Mouse (Mus musculus): ENCODE measurements around the gene Cel. TPM values are rescaled to one million over a fixed set of nuclear protein-coding genes. Genes with fewer than 3 reads are reported as not detected.

Gene Cel
- polyA plus RNA-seq, 2 experiments, result 0.06 TPM; not detected in 1

- no peak overlapping the region for H3K4me2 ChIP-seq (replicated peaks; ENCODE audit: low read depth, low read length, severe bottlenecking)
- no peak overlapping the region for H3K4me3 ChIP-seq (replicated peaks; ENCODE audit: low read length)
- 68% methylated on average over 8 of the region's 8 CpGs for WGBS
- DNase-seq (ENCODE audit: low spot score), result no peak
- no peaks in the 10 kb centered on the region for H3K27me3 ChIP-seq (ENCODE audit: control insufficient read depth, insufficient read depth, low read length)
- ATAC-seq (ENCODE audit: low FRiP score, low read depth), result no peak
- peak overlapping the region; percentile 67; the same call in 1 of the 2 replicates for H3K27ac ChIP-seq (replicated peaks; ENCODE audit: low read depth, low read length)
- H3K9me3 ChIP-seq (ENCODE audit: control insufficient read depth, low read length), result no peaks in the 10 kb centered on the region
- peaks cover 51% of the 10 kb centered on the region for H3K4me1 ChIP-seq (ENCODE audit: control insufficient read depth, insufficient read depth, low read length)
- H3K36me3 ChIP-seq (ENCODE audit: control insufficient read depth, insufficient read depth, low read length), result peaks cover 34% of the 10 kb centered on the region
- H3K9ac ChIP-seq (ENCODE audit: low read depth, low read length, severe bottlenecking), result peak overlapping the region; percentile 16; the same call in 1 of the 2 replicates
- TF ChIP-seq POLR2A (IDR thresholded peaks at IDR 0.05; ENCODE audit: borderline replicate concordance, extremely low read depth, insufficient read depth, insufficient read length), result no peak
Measured at GRCm38 (mm10) chr2:28537995-28538816, 25.0 kb downstream of the Cel start.

- H3K27ac ChIP-seq (replicated peaks; ENCODE audit: low read depth, low read length), result 0 out of 2 replicates have a peak overlapping the region, but pooled peaks have one; percentile 13
Measured at GRCm38 (mm10) chr2:28537634-28537920, 25.6 kb downstream of the Cel start.

GRCm38 (mm10) chr2:28536766-28537633, 26.2 kb downstream of the Cel start:
- Histone ChIP-seq H3K27ac (replicated peaks; ENCODE audit: low read depth, low read length) (0 out of 2 replicates have a peak overlapping the region, but pooled peaks have one; percentile 13), H3K36me3 (ENCODE audit: control insufficient read depth, insufficient read depth, low read length) (peaks cover 22% of the 10 kb centered on the region), H3K4me2 (replicated peaks; ENCODE audit: low read depth, low read length, severe bottlenecking) (no peak overlapping the region), H3K9me3 (ENCODE audit: control insufficient read depth, low read length) (no peaks in the 10 kb centered on the region), H3K4me1 (ENCODE audit: control insufficient read depth, insufficient read depth, low read length) (peaks cover 60% of the 10 kb centered on the region), H3K4me3 (replicated peaks; ENCODE audit: low read length) (no peak overlapping the region), H3K27me3 (ENCODE audit: control insufficient read depth, insufficient read depth, low read length) (no peaks in the 10 kb centered on the region), H3K9ac (ENCODE audit: low read depth, low read length, severe bottlenecking) (peak overlapping the region; percentile 25; the same call in 1 of the 2 replicates)
- ATAC-seq (ENCODE audit: low FRiP score, low read depth) (no peak), DNase-seq (ENCODE audit: low spot score) (no peak)
- TF ChIP-seq POLR2A (IDR thresholded peaks at IDR 0.05; ENCODE audit: borderline replicate concordance, extremely low read depth, insufficient read depth, insufficient read length), result no peak
- 78% methylated on average over 11 of the region's 11 CpGs for WGBS

More at GRCm38 (mm10) chr2:28537634-28537920, 25.6 kb downstream of the Cel start:
- no peak overlapping the region for H3K4me2 ChIP-seq (replicated peaks; ENCODE audit: low read depth, low read length, severe bottlenecking)
- H3K9me3 ChIP-seq (ENCODE audit: control insufficient read depth, low read length), result no peaks in the 10 kb centered on the region
- no peaks in the 10 kb centered on the region for H3K27me3 ChIP-seq (ENCODE audit: control insufficient read depth, insufficient read depth, low read length)
- H3K9ac ChIP-seq (ENCODE audit: low read depth, low read length, severe bottlenecking), result 0 out of 2 replicates have a peak overlapping the region, but pooled peaks have one; percentile 25
- peaks cover 57% of the 10 kb centered on the region for H3K4me1 ChIP-seq (ENCODE audit: control insufficient read depth, insufficient read depth, low read length)
- ATAC-seq (ENCODE audit: low FRiP score, low read depth) (no peak), DNase-seq (ENCODE audit: low spot score) (no peak)
- no peak for TF ChIP-seq POLR2A (IDR thresholded peaks at IDR 0.05; ENCODE audit: borderline replicate concordance, extremely low read depth, insufficient read depth, insufficient read length)
- no peak overlapping the region for H3K4me3 ChIP-seq (replicated peaks; ENCODE audit: low read length)
- WGBS, result 49% methylated on average over 4 of the region's 4 CpGs
- peaks cover 27% of the 10 kb centered on the region for H3K36me3 ChIP-seq (ENCODE audit: control insufficient read depth, insufficient read depth, low read length)

GRCm38 (mm10) chr2:28536166-28536565, 27.0 kb downstream of the Cel start:
- 42% methylated on average over 4 of the region's 4 CpGs for WGBS
- ATAC-seq (ENCODE audit: low FRiP score, low read depth) (no peak), DNase-seq (ENCODE audit: low spot score) (no peak)
- Histone ChIP-seq H3K4me1 (ENCODE audit: control insufficient read depth, insufficient read depth, low read length) (peaks cover 60% of the 10 kb centered on the region), H3K9ac (ENCODE audit: low read depth, low read length, severe bottlenecking) (peak overlapping the region; percentile 16), H3K27me3 (ENCODE audit: control insufficient read depth, insufficient read depth, low read length) (no peaks in the 10 kb centered on the region), H3K4me3 (replicated peaks; ENCODE audit: low read length) (no peak overlapping the region), H3K27ac (replicated peaks; ENCODE audit: low read depth, low read length) (no peak overlapping the region), H3K4me2 (replicated peaks; ENCODE audit: low read depth, low read length, severe bottlenecking) (peak overlapping the region; percentile 84; the same call in 1 of the 2 replicates), H3K36me3 (ENCODE audit: control insufficient read depth, insufficient read depth, low read length) (peaks cover 13% of the 10 kb centered on the region), H3K9me3 (ENCODE audit: control insufficient read depth, low read length) (no peaks in the 10 kb centered on the region)
- no peak for TF ChIP-seq POLR2A (IDR thresholded peaks at IDR 0.05; ENCODE audit: borderline replicate concordance, extremely low read depth, insufficient read depth, insufficient read length)

GRCm38 (mm10) chr2:28535650-28536049, 27.6 kb downstream of the Cel start:
- 20% methylated on average over 7 of the region's 7 CpGs for WGBS
- DNase-seq (ENCODE audit: low spot score) (no peak), ATAC-seq (ENCODE audit: low FRiP score, low read depth) (no peak)
- Histone ChIP-seq H3K9me3 (ENCODE audit: control insufficient read depth, low read length) (no peaks in the 10 kb centered on the region), H3K4me2 (replicated peaks; ENCODE audit: low read depth, low read length, severe bottlenecking) (peak overlapping the region; percentile 84), H3K4me1 (ENCODE audit: control insufficient read depth, insufficient read depth, low read length) (peaks cover 65% of the 10 kb centered on the region), H3K27ac (replicated peaks; ENCODE audit: low read depth, low read length) (no peak overlapping the region), H3K27me3 (ENCODE audit: control insufficient read depth, insufficient read depth, low read length) (no peaks in the 10 kb centered on the region), H3K9ac (ENCODE audit: low read depth, low read length, severe bottlenecking) (peak overlapping the region; percentile 2; the same call in 1 of the 2 replicates), H3K4me3 (replicated peaks; ENCODE audit: low read length) (peak overlapping the region; percentile 52; the same call in 1 of the 2 replicates), H3K36me3 (ENCODE audit: control insufficient read depth, insufficient read depth, low read length) (peaks cover 8% of the 10 kb centered on the region)
- TF ChIP-seq POLR2A (IDR thresholded peaks at IDR 0.05; ENCODE audit: borderline replicate concordance, extremely low read depth, insufficient read depth, insufficient read length), result no peak

Measured in limb, embryonic 14.5 days (tissue).